Mouse (Mus musculus) left cerebral cortex, adult 8-10 months (tissue): ENCODE data around the gene Defb25. TPM values are rescaled to one million over a fixed set of nuclear protein-coding genes. Genes with fewer than 3 reads are reported as not detected.
"Not testable (repeated sequence)": the region's sequence is repeated elsewhere in the genome, so short reads cannot be mapped to it uniquely, and the experiment has no call there.

ENCODE experiments used
- DNase-seq, 2 experiments: peaks; one replicate each; pipeline ENCODE4 v3.0.0; 2022; ENCODE audit warnings: low spot score in 2 of 2
- total RNA-seq, 4 experiments: library from RNA; stranded (reverse); gene quantifications; 2 replicates each; pipeline ENCODE4 v1.2.4; 2022

Gene Defb25
- total RNA-seq: not detected

- DNase-seq: no peak
These were observed at the start of gene Defb25 for GRCm38 (mm10) chr2:152622953-152623352. Defb25 (minus strand) TSS chr2:152623053.

GRCm38 (mm10) chr2:152672166-152672565 is 49.3 kb upstream of the Defb25 start:
- DNase-seq: no peak

- no peak for DNase-seq
These were observed 48.8 kb upstream of the Defb25 start for GRCm38 (mm10) chr2:152671642-152671999.

GRCm38 (mm10) chr2:152670983-152671641 is 48.3 kb upstream of the Defb25 start:
- no peak for DNase-seq

GRCm38 (mm10) chr2:152669639-152670484 is 47.0 kb upstream of the Defb25 start:
- DNase-seq: no peak

GRCm38 (mm10) chr2:152669256-152669638 is 46.4 kb upstream of the Defb25 start, which contains the start of gene H13:
H13 (plus strand) TSS chr2:152669461.
- peak; percentile 80 to 85 for DNase-seq

GRCm38 (mm10) chr2:152666191-152666590 is 43.3 kb upstream of the Defb25 start:
- DNase-seq: not testable (repeated sequence)

- DNase-seq: no peak
These were observed 38.3 kb upstream of the Defb25 start for GRCm38 (mm10) chr2:152661163-152661562.

- DNase-seq: no peak
These were observed 34.5 kb upstream of the Defb25 start for GRCm38 (mm10) chr2:152657398-152657797.

- DNase-seq: peak; percentile 56 to 90
These were observed 31.2 kb upstream of the Defb25 start for GRCm38 (mm10) chr2:152653874-152654715.

- no peak for DNase-seq
These were observed 30.2 kb upstream of the Defb25 start for GRCm38 (mm10) chr2:152652901-152653620.

GRCm38 (mm10) chr2:152639406-152640113 is 16.7 kb upstream of the Defb25 start:
- DNase-seq: no peak

- no peak for DNase-seq
These were observed 16.0 kb upstream of the Defb25 start for GRCm38 (mm10) chr2:152638865-152639264.

GRCm38 (mm10) chr2:152637381-152637780 is 14.5 kb upstream of the Defb25 start:
- no peak for DNase-seq

- DNase-seq: no peak
These were observed 14.1 kb upstream of the Defb25 start for GRCm38 (mm10) chr2:152637006-152637322.

- no peak for DNase-seq
These were observed 13.6 kb upstream of the Defb25 start for GRCm38 (mm10) chr2:152636246-152637005.

- DNase-seq: no peak
These were observed 11.5 kb upstream of the Defb25 start for GRCm38 (mm10) chr2:152634311-152634710.

GRCm38 (mm10) chr2:152633334-152633733 is 10.5 kb upstream of the Defb25 start:
- DNase-seq: no peak

- DNase-seq: no peak
These were observed 7.1 kb upstream of the Defb25 start for GRCm38 (mm10) chr2:152629904-152630303.

GRCm38 (mm10) chr2:152629239-152629638 is 6.4 kb upstream of the Defb25 start:
- no peak for DNase-seq
